ENCODE assay signal across 8 mouse cellular contexts in the genomic region with DNA sequence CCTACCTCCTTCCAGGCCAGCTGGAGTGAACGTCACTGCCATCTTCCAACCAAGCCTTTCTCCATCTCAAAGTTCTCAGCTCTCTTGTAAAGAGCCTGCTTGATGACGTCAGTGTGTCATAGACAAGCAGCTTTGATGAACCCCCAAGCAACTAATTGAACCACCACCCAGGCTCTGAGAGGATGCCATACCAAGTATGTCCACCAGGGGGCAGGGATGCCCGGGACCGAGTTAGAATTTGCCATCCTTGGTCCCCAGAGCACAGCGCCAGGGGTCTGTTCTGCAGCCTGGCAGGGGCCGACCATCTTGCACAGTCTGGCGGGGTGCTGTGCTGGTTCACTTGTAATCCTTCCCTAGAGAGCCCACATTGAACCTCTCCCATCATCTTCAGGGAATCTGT. TPM values are rescaled to one million over a fixed set of nuclear protein-coding genes. Genes with fewer than 3 reads are reported as not detected.
DNase-seq lines count a peak whose midpoint lies in the region; ATAC-seq and TF ChIP-seq lines count a peak whose summit lies in the region.

No protein-coding gene starts in this region.

- no peaks in the 10 kb centered on the region for H3K27me3 ChIP-seq in heart, embryonic 11.5 days (ENCODE audit: control insufficient read depth, insufficient read depth, low read length)
- H3K27me3 ChIP-seq in G1E (ENCODE audit: insufficient read depth, low read length), result peaks cover 26% of the 10 kb centered on the region
- 0 out of 2 replicates have a peak, but pooled peaks cover 1% of the 10 kb centered on the region for H3K27me3 ChIP-seq in spleen, adult 2 months (ENCODE audit: control insufficient read depth, insufficient read depth, low read length)

- peak; percentile 31 for DNase-seq in heart, adult 8-10 months (ENCODE audit: low spot score)
- DNase-seq in G1E (ENCODE audit: low spot score), result peak; percentile 61
- peak; percentile 67 for DNase-seq in cerebellum, adult 8-10 months
- peak; percentile 72 to 78 for DNase-seq in frontal cortex, postnatal 25 days (ENCODE audit: low spot score in 2 of 2)
- DNase-seq in layer of hippocampus, postnatal 10 days (ENCODE audit: low spot score in 2 of 2), result peak; percentile 84 to 89
- peak; percentile 30 to 56 for DNase-seq in spleen, adult 2 months (ENCODE audit: low read depth in 1 of 2, low spot score in 2 of 2)

- H3K9ac ChIP-seq in heart, embryonic 11.5 days (ENCODE audit: low read depth, low read length), result no peak overlapping the region

- H3K27ac ChIP-seq in heart, embryonic 11.5 days (ENCODE audit: low read depth, low read length), result no peak overlapping the region
- H3K27ac ChIP-seq in spleen, adult 2 months (ENCODE audit: insufficient read depth, low read length), result no peak overlapping the region

- TF ChIP-seq CTCF in G1E (IDR thresholded peaks at IDR 0.05; ENCODE audit: low read depth, low read length), result peak; percentile 89
- TF ChIP-seq CTCF in spleen, adult 2 months (IDR thresholded peaks at IDR 0.05; ENCODE audit: extremely low read depth, insufficient read depth, insufficient read length, insufficient replicate concordance), result peak; percentile 80; the same call in 1 of the 2 replicates

- H3K4me3 ChIP-seq in heart, embryonic 11.5 days (ENCODE audit: low read depth, low read length), result no peak overlapping the region
- H3K4me3 ChIP-seq in G1E (ENCODE audit: low read depth, low read length), result no peak overlapping the region
- H3K4me3 ChIP-seq in spleen, adult 2 months (ENCODE audit: extremely low read depth, insufficient read depth, insufficient read length), result no peak overlapping the region

- no peaks in the 10 kb centered on the region for H3K36me3 ChIP-seq in heart, embryonic 11.5 days (ENCODE audit: control insufficient read depth, insufficient read depth, low read length)
- no peaks in the 10 kb centered on the region for H3K36me3 ChIP-seq in G1E (replicated peaks)
- H3K36me3 ChIP-seq in spleen, adult 2 months (ENCODE audit: control insufficient read depth, insufficient read depth, low read length), result no peaks in the 10 kb centered on the region

- TF ChIP-seq POLR2A in spleen, adult 2 months (IDR thresholded peaks at IDR 0.05; ENCODE audit: low read depth, low read length), result no peak

- no peak overlapping the region for H3K4me2 ChIP-seq in heart, embryonic 11.5 days

- H3K4me1 ChIP-seq in heart, embryonic 11.5 days (ENCODE audit: control insufficient read depth, insufficient read depth, low read length), result peaks cover 9% of the 10 kb centered on the region
- H3K4me1 ChIP-seq in G1E (ENCODE audit: insufficient read depth, low read depth, low read length), result peaks cover 28% of the 10 kb centered on the region
- H3K4me1 ChIP-seq in spleen, adult 2 months (ENCODE audit: control insufficient read depth, insufficient read depth, insufficient read length), result no peaks in the 10 kb centered on the region

- no peaks in the 10 kb centered on the region for H3K9me3 ChIP-seq in heart, embryonic 11.5 days (replicated peaks; ENCODE audit: control insufficient read depth, low read length)
- no peaks in the 10 kb centered on the region for H3K9me3 ChIP-seq in G1E (replicated peaks)

- ATAC-seq in heart, embryonic 11.5 days (replicated peaks; ENCODE audit: insufficient number of reproducible peaks, low FRiP score, low TSS enrichment), result no peak
- peak; percentile 38; the same call in 1 of the 2 replicates for ATAC-seq in G1E (ENCODE audit: extremely low read depth, insufficient number of reproducible peaks, low FRiP score, poor library complexity, severe bottlenecking)
- ATAC-seq in megakaryocyte, adult 5-6 weeks (ENCODE audit: poor library complexity, severe bottlenecking), result peak; percentile 84

- WGBS in heart, embryonic 11.5 days (ENCODE audit: insufficient replicate concordance), result 10% methylated on average over 7 of the region's 7 CpGs
- 15% methylated on average over 7 of the region's 7 CpGs for WGBS in spleen, adult 2 months

RNA-seq across cellular contexts. Expression of a gene that starts 31.1 kb away (rescaled TPM):
- total RNA-seq in heart, adult 8-10 months (2022), result 1 to 10 TPM; 2.3 to 2.9 (median 2.5) TPM
- 8.9 and 11.8 TPM in 2 replicates for polyA plus RNA-seq in heart, embryonic 11.5 days (2014; fragmentation: Nextera tagmentation; extraction: Ambion mirVana)
- total RNA-seq in G1E (2014; fragmentation: Nextera tagmentation), result 3.1 and 4.8 TPM in 2 replicates
- total RNA-seq in G1E (2017), result 5.3 and 5.5 TPM in 2 replicates
- polyA plus RNA-seq in G1E (2012), result 4.7 and 4.8 TPM in 2 replicates
- 1 to 10 TPM; 3.5 to 3.7 TPM for total RNA-seq in layer of hippocampus, postnatal 10 days (2021)
- total RNA-seq in megakaryocyte, adult 5-6 weeks (2015), result 0.30 TPM in 1 of 2 replicates, not detected in the other
- 0.26 TPM in 1 of 2 replicates, not detected in the other for total RNA-seq in megakaryocyte, adult 5-6 weeks (2017)
- 1.5 and 2.1 TPM in 2 replicates for polyA plus RNA-seq in spleen, adult 2 months (2012; rRNA removed)

Comparison
In these comparisons a context has a peak if more than half of its experiments do, and no peak if none do; other contexts are left out.
1. DNase-seq: peak in every context shown above with its lines; median percentile 86 in layer of hippocampus, postnatal 10 days; 75 in frontal cortex, postnatal 25 days; 67 in cerebellum, adult 8-10 months; 61 in G1E; 43 in spleen, adult 2 months; 31 in heart, adult 8-10 months.